Mouse (Mus musculus): ENCODE results near the gene Slc4a4.

DNA sequence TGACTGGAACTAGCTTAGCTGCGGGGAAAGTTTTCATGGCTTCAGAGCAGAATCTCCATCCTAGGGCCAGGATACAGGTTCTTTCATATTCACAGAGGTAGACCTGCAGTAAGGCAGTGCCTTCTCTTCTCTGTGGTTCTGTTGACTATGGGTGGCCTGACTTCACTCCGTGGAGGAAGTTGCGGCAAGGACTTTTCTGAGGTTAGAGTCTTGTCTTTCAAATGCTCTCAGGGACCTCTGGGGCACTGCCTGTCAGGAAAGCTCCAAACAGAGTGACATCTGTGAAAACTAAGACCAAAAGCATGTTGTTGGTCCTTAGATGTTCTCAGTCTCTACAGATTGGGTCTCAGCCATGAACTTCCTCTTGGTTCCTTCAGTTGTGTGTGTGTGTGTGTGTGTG, 203.5 kb downstream of the Slc4a4 start:
- TF ChIP-seq CTCF (IDR thresholded peaks at IDR 0.05; ENCODE audit: low read depth) (no peak), EP300 (IDR thresholded peaks at IDR 0.05; ENCODE audit: low read depth) (no peak)
